Mouse (Mus musculus): ENCODE results near the gene Kif1b. TPM values are rescaled to one million over a fixed set of nuclear protein-coding genes. Genes with fewer than 3 reads are reported as not detected.
A peak's percentile ranks its signal among the peaks of the same experiment; 100 is the strongest.

The Kif1b gene
- total RNA-seq (2021): 100 to 1,000 TPM; 259 to 283 TPM
- long read RNA-seq, experiment 1, full-length matches to known transcripts: 2 of 59 reads
- long read RNA-seq, experiment 1, partial matches to known transcripts: 6 of 59 reads
- long read RNA-seq, experiment 1, other reads (novel, unspliced or antisense): 51 of 59 reads
- long read RNA-seq, experiment 2, partial matches to known transcripts: 1 of 88 reads
- long read RNA-seq, experiment 2, other reads (novel, unspliced or antisense): 87 of 88 reads

- intact Hi-C loops (cut with DNase I): loop anchor here (5.0 kb wide), 1 partner anchor 36 kb away; no protein-coding TSS in a partner anchor
These were observed at the start of gene Kif1b for GRCm38 (mm10) chr4:149307596-149308490. Gene Kif1b (minus strand): TSS chr4:149307693.

DNA sequence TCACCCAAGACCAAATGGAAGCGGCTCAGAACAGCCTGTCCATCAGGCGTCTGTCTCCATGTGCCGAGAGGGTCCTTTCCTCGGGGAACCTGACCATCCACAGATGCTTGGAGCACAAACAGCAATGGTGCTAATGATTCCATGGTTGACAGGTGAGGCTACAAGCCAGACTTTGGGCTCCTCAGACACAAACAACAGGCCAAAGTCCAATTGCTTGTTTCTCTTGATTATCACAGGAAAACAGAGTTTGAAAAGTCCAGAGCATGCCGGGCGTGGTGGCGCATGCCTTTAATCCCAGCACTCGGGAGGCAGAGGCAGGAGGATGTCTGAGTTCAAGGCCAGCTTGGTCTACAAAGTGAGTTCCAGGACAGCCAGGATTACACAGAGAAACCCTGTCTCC is 47.2 kb upstream of the Kif1b start:
- DNase-seq: no peak
- intact Hi-C loops (cut with DNase I): no loop called here

More at GRCm38 (mm10) chr4:149307596-149308490, at the start of gene Kif1b:
- peak; percentile 97 to 99 for DNase-seq

DNA sequence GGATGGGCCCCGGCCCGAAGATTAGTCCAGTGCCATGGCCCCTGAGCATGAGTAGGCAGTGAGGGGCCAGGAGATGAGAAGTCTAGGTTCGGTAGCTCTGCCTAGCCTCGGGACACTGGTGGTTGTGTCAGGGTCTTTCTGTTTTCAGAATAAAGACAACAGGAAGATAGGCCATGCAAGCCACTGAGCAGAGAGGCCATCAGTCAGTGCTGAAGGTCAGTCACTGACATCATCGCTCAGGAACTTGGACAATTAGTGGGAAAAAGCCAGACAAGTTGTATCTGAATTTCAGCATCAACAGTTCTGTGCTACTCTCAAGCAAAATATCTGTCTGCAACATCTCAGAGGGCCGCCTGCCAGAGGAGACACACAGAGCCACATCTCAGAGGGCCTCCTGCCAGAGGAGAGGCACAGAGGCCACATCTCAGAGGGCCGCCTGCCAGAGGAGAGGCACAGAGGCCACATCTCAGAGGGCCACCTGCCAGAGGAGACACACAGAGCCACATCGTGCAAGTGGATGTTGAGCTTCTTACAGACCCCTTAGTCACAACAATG is 44.2 kb upstream of the Kif1b start:
- DNase-seq: peak in 1 of 2 experiments; percentile 23
- intact Hi-C loops (cut with DNase I): no loop called here

DNA sequence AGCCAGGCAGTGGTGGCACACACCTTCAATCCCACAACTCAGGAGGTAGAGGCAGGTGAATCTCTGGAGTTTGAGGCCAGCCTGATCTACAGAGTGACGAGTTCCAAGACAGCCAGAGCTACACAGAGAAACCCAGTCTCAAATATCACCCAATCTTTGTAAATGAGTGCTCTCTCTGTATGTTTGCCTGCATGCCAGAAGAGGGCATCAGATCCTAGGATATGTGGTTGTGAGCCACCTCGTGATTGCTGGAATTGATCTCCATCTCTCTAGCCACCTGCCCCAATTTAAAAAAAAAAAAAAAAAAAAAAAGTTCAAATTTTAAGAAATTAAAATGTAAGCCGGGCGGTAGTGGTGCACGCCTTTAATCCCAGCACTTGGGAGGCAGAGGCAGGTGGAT is 41.5 kb upstream of the Kif1b start:
- intact Hi-C loops (cut with DNase I): no loop called here
- no peak for DNase-seq

GRCm38 (mm10) chr4:149345873-149346272 is 38.4 kb upstream of the Kif1b start:
- intact Hi-C loops (cut with DNase I): no loop called here
- DNase-seq: peak in 1 of 2 experiments; percentile 16

DNA sequence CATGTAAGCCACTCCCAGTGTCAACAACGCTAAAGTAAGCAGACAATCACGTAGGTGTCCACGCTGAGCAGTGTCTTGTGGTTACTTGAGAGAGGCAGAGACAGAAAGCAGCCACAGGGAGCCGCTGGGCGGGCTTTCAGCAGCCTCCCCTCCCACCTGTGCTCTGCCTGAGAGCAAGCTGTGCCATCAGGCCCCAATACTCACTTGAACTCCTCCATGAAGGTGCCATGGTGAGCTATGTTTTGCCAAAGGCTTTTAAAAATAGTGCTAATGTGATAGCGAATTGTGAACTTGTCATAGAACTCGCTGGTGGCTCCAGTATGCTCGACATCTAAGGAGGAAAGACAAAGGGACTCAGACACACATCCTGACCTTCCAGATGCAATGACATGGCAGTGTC is 36.8 kb upstream of the Kif1b start:
- intact Hi-C loops (cut with DNase I): no loop called here
- no peak for DNase-seq

- no peak for DNase-seq
- intact Hi-C loops (cut with DNase I): no loop called here
These were observed 33.2 kb upstream of the Kif1b start for GRCm38 (mm10) chr4:149340680-149341079.

DNA sequence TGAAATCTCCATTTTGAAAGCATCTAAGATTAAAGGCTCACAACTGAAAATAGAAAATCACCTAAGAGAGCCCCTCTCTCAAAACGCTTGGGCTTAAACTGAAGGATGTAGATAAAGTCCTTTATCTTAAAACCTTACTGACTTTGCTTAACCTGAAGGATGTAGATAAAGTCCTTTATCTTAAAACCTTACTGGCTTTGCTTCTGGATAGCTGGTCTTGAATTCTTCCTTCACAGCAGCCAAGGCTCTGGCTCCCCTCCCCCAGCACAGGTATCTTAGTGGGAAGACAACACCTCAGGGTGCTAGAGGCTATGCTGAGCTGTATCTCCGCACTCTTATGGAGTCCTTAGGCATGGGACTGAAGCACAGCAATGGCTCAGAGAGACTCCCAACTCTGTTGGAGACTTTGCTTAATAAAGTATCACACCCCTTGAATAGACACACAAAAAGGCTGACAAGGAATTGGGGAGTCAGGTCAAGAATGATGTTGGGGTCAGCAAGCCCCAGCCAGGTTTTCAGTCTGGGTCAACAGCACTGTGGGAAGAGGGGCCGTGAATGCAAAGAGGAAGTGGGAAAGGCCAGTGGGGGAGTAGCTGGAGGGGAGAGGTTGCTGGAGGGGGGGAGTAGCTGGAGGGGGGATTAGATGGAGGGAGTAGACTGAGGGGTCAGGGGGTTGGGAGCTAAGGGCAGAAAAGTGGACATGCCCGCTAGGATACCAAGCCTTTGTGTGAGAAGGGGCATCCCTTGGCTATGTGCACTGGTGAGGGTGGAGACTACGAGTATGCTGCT is 32.1 kb upstream of the Kif1b start:
- intact Hi-C loops (cut with DNase I): no loop called here
- no peak for DNase-seq

GRCm38 (mm10) chr4:149338137-149338536 is 30.6 kb upstream of the Kif1b start:
- no peak for DNase-seq
- intact Hi-C loops (cut with DNase I): no loop called here

DNA sequence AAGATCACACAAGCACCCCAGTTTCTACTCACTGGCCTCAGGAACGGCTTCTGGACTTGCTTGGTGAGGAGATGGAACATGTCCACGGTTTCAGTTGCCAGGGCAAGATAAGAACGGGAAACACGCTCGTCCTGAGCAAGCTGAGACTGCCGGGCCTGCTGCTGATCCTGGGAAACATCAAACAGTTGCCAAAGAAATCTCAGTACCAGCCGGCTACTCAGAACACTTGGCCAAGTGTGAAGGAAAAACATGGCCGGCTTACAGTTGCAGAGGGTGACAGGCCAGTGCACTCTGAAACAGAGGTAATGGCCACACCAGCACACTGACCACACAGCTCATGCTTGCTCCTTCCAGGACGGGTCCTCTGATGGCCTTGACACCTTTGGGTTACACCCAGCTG is 29.9 kb upstream of the Kif1b start:
- DNase-seq: peak in 1 of 2 experiments; percentile 7
- intact Hi-C loops (cut with DNase I): no loop called here

DNA sequence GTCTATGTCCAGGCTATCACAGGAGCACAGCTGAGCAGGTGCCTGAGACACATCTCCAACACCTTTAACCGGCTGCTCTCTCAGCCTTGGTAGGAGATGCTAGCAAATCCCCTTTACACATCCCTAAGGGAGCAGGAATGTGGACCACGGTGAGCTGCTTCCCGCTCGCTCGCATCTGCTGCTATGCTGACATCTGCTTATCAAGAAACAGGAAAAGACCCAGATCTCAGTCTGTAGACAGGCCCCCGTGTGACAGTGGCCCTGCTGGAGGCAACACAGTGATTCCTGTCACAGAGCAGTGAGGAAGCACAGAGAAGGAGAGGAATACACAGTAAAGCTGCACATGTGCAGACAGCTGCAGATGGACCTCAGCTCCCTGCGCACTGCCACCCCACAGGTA is 28.8 kb upstream of the Kif1b start:
- no peak for DNase-seq
- intact Hi-C loops (cut with DNase I): no loop called here

- intact Hi-C loops (cut with DNase I): no loop called here
- no peak for DNase-seq
These were observed 27.4 kb upstream of the Kif1b start for GRCm38 (mm10) chr4:149334881-149335280.

- intact Hi-C loops (cut with DNase I): no loop called here
- DNase-seq: no peak
These were observed 25.2 kb upstream of the Kif1b start for GRCm38 (mm10) chr4:149332726-149333125.

DNA sequence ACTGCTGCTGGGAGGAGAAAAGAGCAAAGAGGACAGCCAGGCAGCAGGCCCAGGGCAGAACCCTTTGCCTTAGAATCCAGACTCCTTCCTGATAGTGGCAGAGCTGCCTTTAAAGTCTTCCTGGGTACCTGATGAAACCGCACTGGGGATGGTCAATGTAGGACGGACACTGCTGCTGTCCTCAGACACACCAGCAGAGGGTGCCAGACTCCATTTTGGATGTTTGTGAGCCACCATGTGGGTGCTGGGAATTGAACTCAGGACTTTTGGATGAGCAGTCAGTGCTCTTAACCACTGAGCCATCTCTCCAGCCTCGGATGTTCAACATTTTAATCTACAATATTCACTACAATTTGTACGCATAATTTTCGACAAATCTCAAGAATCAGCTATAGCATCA is 23.0 kb upstream of the Kif1b start:
- intact Hi-C loops (cut with DNase I): no loop called here
- DNase-seq: no peak

- intact Hi-C loops (cut with DNase I): no loop called here
- DNase-seq: no peak
These were observed 21.2 kb upstream of the Kif1b start for GRCm38 (mm10) chr4:149328735-149329134.

DNA sequence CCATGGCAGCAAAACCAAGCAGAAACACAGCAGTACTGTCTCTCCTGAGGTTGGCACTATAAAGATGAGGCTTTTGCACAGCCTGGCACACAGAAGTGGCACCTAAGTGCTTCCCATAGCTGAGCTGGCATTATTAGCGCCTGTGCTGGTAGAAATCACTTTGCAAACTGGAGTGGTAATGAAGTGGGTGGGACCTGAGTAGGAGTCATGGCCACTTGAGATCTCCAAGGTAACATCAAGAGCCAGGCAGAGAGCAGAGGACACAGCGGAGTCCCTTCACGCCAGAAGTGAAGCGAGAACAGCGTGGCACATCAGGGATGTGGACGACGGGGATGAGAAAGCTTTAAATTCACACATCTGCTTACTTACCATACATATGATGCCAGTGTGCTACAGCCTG is 19.8 kb upstream of the Kif1b start:
- intact Hi-C loops (cut with DNase I): no loop called here
- no peak for DNase-seq

DNA sequence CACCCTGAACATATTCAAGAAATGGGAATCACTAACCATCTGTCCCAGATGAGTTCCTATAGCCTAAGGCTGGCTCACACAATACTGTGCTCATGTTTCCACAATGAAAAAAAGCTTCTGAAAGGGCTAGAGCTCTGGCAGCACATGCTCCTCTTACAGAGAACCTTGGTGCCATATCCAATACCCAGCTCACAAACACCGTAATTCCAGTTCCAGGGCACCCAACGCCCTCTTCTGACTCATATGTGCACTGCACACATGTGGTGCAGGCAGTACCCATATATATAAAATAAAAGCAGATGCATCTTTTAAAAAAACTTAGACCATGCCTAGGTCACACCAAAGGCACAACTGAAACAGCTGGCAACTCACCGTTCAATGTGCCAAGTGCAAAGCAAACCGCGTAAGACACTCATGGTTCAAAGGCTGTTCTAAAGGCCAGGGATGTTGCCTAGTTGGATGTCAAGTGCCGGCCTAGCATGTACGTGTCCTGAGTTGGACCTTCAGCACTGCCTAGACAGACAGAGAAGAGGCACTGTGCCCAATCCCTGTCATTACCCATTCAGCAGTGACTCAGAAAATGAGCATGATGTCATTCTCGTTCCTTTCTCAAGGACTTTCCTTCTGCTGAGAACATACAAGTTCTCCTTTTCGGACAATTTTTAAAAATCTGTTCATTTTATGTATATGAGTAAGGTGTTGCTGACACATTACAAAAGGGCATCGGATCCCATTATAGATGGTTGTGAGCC is 18.1 kb upstream of the Kif1b start:
- DNase-seq: no peak
- intact Hi-C loops (cut with DNase I): no loop called here

GRCm38 (mm10) chr4:149323730-149324129 is 16.2 kb upstream of the Kif1b start:
- DNase-seq: peak in 1 of 2 experiments; percentile 47

GRCm38 (mm10) chr4:149322718-149323117 is 15.2 kb upstream of the Kif1b start:
- no peak for DNase-seq
- intact Hi-C loops (cut with DNase I): no loop called here

More at GRCm38 (mm10) chr4:149323730-149324129, 16.2 kb upstream of the Kif1b start:
- intact Hi-C loops (cut with DNase I): no loop called here

GRCm38 (mm10) chr4:149322286-149322685 is 14.8 kb upstream of the Kif1b start:
- DNase-seq: no peak
- intact Hi-C loops (cut with DNase I): no loop called here

All from gastrocnemius, postnatal 36 days (tissue).